Comparison of ENCODE assay signal across 1 mouse cellular context in the genomic region with DNA sequence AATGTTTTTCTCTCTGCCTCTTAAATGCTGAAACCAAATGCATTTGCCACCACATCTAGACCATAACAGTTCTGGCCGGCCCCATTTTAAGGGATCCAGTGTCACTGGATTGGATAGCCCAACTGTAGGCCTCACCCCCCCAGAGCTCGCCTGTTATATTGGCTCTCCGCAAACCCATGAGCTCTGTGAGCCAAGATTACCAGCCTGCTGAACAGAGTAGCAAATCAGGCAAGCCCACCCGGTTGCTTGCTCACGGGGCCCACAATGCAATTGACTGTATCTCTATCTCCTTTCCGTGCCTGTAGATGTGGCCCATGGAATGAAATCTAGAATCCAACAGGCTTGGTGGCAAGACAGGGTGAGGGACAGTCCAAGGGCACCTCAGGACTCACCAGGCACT.
A peak's percentile ranks its signal among the peaks of the same experiment; 100 is the strongest.
TF ChIP-seq lines count a peak whose summit lies in the region.

No protein-coding gene starts in this region.

TF ChIP-seq in MEL, 35 proteins besides CTCF, POLR2A, EP300 and RAD21:
- TF ChIP-seq GATA1 (IDR thresholded peaks at IDR 0.05; ENCODE audit: low read depth, low read length) (peak; percentile 26; the same call in 1 of the 2 replicates), TAL1 (IDR thresholded peaks at IDR 0.05; ENCODE audit: low read length) (peak; percentile 67), SMC3 (IDR thresholded peaks at IDR 0.05; ENCODE audit: low read depth, low read length) (no peak)
